Mouse (Mus musculus): ENCODE data around the gene Zcchc9. TPM values are rescaled to one million over a fixed set of nuclear protein-coding genes. Genes with fewer than 3 reads are reported as not detected.

Zcchc9 gene
- total RNA-seq (2021): 10 to 100 TPM; 15.3 to 15.9 TPM

DNA sequence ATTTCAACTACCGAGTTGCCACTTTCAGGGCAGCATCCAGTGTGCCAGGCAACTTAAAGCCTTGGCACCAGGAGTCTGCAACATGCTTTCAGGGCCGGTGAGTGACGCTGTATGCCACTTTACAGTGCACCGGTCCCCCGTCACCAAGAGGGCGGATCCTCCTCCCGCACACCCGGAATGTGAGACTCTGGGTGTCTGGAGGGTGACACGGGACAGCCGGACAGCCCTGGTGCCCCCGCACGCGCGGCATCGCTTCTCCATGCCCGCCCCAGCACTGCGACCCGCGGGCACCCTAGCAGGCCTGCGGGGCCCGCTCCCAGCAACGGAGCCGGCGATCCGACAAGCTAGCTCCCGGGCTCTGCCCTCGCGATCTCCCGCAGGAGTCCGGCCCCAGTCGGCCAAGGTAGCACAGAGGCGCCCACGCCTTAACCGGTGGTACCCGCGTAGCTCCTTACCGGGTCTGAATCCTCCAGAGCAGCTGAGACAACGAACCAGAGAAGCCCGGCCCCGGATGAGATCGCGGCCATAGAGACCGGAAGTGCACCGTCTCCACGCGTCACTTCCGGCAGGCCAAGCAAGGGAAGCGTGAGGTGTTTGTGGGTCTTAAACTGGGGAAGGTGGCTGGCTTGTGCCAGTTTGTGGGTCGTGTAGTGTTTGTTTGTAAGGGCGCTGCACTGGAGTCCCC is at the start of gene Zcchc9:
Gene Zcchc9 (minus strand): TSS at position 551 of the 685 bp plus-strand sequence.
- intact Hi-C loops (cut with DNase I): loop anchor here (5.0 kb wide), 1 partner anchor 530 kb away; no protein-coding TSS in a partner anchor
- DNase-seq (ENCODE audit: extremely low spot score in 1 of 2, low spot score in 2 of 2): peak; percentile 91 to 92

DNA sequence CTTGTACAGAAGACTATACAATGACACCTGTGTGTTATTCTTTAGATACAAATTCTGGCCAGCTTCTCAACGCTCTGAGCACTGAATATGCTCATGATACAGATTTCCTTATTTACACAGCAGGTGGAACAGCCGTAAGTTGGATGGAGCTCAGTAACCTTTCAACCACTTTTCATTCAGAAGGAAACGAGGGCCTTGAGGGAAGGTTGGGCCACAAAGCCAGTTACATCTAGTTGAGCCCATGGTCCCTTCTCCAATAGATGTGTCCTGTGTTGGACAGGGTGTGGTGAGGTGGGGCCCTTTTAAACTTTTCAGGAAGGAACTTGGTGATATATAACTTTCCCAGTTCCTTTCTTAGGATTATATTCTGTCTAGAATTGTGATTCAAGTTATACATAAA is 46.9 kb upstream of the Zcchc9 start:
- DNase-seq (ENCODE audit: extremely low spot score in 1 of 2, low spot score in 2 of 2): no peak
- intact Hi-C loops (cut with DNase I): no loop called here

DNA sequence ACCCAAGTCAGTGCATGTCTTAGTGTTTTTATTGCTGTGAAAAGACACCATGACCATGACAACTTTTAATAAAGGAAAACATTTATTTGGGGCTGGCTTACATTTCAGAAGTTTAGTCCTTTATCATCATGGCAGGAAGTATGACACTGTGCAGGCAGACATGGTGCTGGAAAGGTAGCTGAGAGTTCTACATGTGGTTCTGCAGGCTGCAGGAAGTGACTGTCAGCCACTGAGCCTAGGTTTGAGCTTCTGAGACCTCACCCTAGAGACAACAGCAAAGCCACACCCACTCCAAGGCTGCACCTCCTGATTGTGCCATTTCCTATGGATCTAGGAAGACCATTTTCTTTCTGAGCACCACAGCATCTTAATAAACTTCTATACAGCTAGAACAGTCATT is 20.4 kb upstream of the Zcchc9 start:
- no peak for DNase-seq (ENCODE audit: extremely low spot score in 1 of 2, low spot score in 2 of 2)
- intact Hi-C loops (cut with DNase I): loop anchor here (5.0 kb wide), 1 partner anchor 34 kb away; no protein-coding TSS in a partner anchor

DNA sequence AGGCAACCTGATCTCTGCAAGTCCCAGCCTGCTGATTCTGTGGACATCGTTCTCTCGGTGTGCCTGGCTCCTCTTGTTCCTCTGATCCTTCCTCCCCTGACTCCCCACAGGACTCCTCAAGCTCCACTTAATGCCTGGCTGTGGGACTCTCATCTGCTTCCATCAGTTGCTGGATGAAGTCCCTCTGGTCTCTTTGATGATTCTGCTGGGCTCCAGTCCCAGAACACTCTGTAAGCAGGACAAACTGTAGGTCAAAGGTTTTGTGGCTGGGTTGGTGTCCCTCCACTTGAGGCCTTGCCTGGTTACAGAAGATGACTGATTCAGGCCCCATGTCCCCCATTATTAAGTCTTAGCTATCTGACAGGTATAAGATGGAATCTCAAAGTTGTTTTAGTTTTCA is 18.6 kb upstream of the Zcchc9 start:
- intact Hi-C loops (cut with DNase I): loop anchor here (5.0 kb wide), 1 partner anchor 36 kb away; no protein-coding TSS in a partner anchor
- no peak for DNase-seq (ENCODE audit: extremely low spot score in 1 of 2, low spot score in 2 of 2)

DNA sequence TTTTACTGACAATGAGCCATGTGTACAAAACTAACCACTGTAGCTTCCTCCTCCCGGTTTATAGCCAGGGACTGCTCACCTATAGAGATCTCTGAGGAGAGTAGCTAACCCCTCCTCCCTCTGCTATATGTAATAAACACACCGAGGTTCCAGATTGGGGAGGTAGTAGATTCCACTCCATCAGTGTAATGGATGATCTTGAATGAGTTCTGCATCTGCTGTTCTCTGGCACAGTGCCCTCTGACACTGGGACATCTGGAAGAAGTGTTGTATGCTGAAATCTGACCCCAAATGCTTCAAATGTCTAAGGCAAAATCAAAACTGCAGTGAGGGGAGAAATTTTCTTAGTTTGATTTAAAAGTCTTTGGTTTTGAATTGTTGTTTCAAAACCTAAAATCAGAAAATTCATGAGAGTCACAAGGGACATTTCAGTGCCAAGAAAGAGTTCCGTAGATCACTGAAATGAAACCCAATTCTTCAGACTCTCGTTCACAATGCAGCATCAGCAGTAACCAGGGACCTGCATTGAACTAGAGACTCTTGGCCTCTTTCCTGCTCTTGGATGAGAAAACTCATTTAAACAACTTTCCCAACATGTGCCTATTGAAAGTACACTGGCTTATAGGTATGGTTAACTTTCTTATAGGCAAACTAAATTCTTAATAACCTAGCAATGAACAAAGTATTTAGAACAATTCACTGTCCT is 17.5 kb upstream of the Zcchc9 start:
- peak in 1 of 2 experiments; percentile 41 for DNase-seq (ENCODE audit: extremely low spot score in 1 of 2, low spot score in 2 of 2)
- intact Hi-C loops (cut with DNase I): loop anchor here (5.0 kb wide), 1 partner anchor 37 kb away; no protein-coding TSS in a partner anchor

DNA sequence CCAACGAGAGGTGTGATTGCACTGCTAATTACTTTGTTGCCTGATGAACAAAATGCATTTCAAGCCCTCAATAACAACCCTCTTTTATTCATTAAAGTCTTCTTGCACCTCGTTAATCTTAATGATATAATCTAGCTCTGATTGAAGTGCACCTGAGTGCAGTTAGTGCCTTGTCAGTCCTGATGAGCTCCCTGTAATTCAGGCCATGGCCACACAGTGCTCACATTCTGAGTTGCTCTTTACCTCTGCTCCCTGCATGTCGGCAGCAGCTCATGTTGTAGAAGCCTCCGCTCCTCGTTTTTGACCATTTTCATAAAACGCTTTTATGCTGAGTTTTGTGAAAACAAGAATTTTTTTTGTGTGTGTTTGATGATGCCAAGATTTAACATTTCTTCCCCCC is 16.2 kb upstream of the Zcchc9 start:
- intact Hi-C loops (cut with DNase I): no loop called here

DNA sequence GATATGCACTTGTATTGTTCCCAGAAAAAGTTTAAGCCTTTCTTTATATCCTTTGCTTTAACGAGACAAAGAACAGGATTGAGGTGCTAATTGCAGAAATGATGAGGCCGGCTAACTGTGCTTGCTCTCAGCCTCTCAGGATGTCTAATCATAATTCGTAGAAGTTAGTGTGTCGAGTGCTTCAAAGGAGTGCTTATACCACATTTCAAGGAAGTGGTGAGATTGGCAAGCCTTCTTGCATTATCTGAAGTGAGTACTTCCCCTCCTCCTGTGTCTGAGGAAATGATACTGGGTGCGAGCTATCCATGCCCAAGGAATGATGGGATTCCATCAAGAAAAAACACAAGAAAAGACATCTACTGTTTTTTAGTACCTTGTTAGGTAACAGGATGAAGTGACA is 7.2 kb upstream of the Zcchc9 start:
- intact Hi-C loops (cut with DNase I): no loop called here
- DNase-seq (ENCODE audit: extremely low spot score in 1 of 2, low spot score in 2 of 2): no peak

More for the DNA sequence above, 16.2 kb upstream of the Zcchc9 start:
- DNase-seq (ENCODE audit: extremely low spot score in 1 of 2, low spot score in 2 of 2): no peak

DNA sequence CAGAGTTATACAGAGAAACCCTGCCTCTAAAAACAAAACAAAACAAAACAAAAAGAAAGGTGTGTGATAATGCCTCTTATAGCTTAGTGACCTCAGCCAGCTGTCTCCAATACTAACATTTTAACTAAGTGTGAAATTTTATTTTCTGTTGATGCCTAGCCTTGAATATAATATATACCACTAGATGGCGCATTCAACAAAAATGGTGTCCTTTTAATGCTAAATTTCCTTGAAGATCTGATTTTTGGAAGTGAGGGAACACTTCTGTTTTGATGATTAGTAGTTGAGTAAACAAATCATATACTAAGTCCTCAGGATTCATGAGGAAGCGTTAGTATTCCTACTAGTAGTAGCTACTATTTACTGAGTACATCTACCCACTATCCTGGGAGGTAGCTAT is 2.0 kb upstream of the Zcchc9 start:
- intact Hi-C loops (cut with DNase I): loop anchor here (5.0 kb wide), 1 partner anchor 528 kb away; no protein-coding TSS in a partner anchor

DNA sequence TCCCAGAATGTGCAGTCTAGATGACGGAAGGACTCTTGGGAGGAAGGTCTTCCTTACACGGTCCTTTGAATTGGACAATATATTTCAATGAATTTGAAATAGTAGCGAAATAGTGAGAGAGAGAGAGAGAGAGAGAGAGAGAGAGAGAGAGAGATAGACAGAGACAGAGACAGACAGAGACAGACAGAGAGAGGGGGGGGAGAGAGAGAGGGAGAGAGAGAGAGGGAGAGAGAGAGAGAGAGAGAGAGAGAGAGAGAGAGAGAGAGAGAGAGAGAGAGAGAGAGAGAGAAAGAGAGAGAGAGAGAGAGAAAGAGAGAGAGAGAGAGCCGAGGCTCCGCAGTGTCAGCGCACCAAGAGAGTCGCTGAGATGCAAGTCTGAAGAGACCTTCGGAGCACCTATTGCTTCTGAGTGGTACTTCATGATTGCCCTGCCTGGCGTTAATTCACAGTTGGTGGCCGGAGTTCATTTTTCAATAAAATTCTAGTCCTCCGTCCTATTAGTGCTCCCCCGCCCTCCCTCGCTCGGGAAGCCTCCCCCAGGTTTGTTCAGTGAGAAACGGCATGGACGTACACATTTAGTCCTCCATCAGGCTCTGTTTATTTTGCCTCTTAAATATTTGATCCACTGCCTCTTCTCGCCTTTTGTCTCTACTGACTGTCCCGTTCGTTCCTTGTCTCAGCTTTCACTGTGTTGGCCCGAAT is 520 bp upstream of the Zcchc9 start:
- intact Hi-C loops (cut with DNase I): loop anchor here (5.0 kb wide), 1 partner anchor 529 kb away; no protein-coding TSS in a partner anchor
- DNase-seq (ENCODE audit: extremely low spot score in 1 of 2, low spot score in 2 of 2): no peak

More for the DNA sequence above, 2.0 kb upstream of the Zcchc9 start:
- no peak for DNase-seq (ENCODE audit: extremely low spot score in 1 of 2, low spot score in 2 of 2)

DNA sequence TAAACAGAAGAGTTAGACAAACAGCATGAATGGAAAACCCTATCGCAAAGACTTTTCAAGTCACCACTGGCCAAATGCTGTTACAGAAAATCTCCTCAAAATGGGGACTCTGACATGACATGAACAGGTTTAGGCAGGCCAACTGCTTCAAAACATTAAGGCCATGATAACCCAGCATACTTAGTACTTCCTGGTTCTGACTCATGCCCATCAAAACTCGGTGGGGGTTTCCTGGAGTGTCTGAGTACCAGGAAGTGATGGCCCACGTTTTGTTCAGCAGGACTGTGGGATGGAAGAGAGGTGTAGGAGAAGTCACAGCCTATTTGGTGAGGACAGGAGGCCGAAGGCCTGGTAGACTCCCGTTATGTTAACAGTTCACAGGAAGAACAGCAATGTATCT is 5.8 kb downstream of the Zcchc9 start:
- no peak for DNase-seq (ENCODE audit: extremely low spot score in 1 of 2, low spot score in 2 of 2)
- intact Hi-C loops (cut with DNase I): no loop called here

DNA sequence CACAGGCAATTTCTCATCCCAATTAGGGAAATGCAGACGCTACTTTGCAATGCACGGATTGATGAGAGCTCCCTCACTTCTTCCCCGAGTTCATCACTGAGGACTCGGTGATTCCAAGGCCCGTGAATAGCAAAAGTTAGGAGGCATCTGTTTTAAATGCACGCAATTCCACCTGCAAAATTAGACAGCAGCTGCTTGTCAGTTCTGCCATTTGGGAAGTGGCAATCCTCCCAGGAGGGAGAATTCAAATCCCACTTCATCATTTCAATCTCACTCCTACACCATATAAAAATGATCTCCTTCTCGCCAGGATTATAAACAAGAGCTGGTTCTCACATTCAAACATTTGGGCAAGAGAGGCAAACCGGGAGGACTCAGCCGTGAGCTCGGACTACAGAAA is 10.1 kb downstream of the Zcchc9 start:
- intact Hi-C loops (cut with DNase I): no loop called here
- DNase-seq (ENCODE audit: extremely low spot score in 1 of 2, low spot score in 2 of 2): no peak

DNA sequence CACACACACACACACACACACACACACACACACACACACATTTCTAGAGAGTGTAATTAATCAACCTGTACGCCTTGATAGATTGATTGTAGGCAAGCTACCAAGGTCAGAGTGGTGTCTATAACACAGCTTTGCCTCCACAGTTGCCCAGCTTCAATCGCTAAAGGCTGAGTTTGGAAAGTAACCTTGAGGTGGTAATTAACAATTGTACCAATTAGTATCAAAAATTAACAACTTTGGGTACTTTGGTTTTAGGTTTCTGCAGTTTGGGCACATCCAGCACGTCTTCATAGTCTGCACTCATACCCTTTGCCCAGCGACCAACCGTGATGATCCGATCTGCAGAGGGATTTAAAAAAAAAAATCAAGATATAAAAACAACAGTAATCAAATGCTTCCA is 10.6 kb downstream of the Zcchc9 start:
- DNase-seq (ENCODE audit: extremely low spot score in 1 of 2, low spot score in 2 of 2): no peak
- intact Hi-C loops (cut with DNase I): no loop called here

DNA sequence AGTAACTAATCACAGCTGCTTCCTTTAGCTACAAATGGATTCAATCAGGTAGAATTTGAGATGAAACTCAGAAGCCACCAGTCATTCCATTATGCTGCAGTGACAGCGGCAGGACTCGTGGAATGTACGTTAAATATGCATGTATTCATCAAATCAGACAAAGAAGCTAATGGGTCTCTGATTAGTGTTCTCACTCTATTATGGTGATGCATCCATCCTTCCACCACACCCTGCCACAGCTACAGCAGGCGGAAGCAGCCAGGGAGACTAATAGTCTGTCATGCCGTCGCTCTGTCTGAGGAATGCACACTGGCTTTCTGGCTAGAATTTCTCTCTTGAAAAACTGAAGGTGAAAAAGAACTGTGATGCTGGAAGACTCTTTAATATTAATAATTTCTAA is 11.5 kb downstream of the Zcchc9 start:
- intact Hi-C loops (cut with DNase I): no loop called here

DNA sequence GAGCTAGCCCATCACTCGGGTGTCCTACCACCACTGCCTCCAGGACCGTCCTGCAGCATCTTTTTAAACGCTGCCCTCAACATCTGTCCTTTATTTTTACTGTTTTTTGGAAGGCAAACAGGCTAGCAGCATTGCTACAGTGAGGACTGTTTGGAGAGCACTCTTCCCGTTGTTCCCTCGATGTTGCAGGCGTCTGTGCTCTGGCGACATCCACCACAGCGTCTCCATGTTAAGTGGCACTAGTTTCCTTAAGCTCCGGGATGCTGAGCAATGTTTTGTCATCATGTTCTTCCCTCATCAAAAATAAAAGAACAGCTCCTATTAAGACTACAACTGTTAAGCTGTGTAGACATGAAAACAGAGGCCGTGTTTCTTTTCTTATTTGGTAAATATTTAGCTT is 11.9 kb downstream of the Zcchc9 start:
- no peak for DNase-seq (ENCODE audit: extremely low spot score in 1 of 2, low spot score in 2 of 2)
- intact Hi-C loops (cut with DNase I): no loop called here

More for the DNA sequence above, 11.5 kb downstream of the Zcchc9 start:
- no peak for DNase-seq (ENCODE audit: extremely low spot score in 1 of 2, low spot score in 2 of 2)

DNA sequence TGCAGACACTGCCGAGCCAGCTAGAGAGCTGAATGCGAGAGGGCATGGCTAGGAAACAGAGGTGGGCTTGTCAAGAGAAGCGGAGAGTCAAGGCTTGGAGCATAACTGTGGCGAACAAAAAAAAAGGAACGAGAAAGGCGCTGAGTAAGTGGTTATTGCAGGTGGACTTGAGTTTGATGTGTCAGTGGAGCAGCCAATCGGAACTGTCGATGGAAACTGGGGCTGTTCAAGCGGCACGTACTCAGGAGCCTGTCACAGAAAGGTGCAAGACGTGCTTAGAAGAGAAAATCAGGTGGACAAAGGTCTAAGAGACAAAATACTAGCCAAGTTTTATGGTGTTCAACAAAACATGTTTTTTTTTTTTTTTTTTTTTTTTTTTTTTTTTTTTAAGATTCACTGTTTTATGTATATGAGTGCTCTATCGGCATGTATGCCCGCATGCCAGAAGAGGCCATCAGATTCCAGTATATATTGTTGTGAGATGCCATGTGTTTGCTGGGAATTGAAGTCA is 12.5 kb downstream of the Zcchc9 start:
- intact Hi-C loops (cut with DNase I): no loop called here
- DNase-seq (ENCODE audit: extremely low spot score in 1 of 2, low spot score in 2 of 2): no peak

DNA sequence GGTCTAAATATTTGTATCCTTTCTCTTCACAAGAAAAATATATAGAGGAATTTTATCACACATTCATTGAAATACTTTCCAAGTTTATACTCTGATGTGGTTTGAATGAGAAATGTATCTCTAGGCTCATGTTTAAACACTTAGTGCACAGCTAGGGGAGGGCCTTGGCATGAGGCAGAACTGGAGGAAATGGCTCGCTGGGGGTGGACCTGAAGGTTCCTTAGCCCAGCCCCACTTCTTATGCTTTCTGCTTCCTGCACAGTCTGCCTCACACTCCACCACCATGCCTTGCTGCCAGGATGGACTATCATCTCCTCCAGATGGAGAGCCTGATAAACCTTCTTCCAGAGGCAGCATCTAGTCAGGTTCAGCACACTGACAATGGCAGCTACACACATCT is 15.5 kb downstream of the Zcchc9 start:
- intact Hi-C loops (cut with DNase I): no loop called here
- DNase-seq (ENCODE audit: extremely low spot score in 1 of 2, low spot score in 2 of 2): no peak

DNA sequence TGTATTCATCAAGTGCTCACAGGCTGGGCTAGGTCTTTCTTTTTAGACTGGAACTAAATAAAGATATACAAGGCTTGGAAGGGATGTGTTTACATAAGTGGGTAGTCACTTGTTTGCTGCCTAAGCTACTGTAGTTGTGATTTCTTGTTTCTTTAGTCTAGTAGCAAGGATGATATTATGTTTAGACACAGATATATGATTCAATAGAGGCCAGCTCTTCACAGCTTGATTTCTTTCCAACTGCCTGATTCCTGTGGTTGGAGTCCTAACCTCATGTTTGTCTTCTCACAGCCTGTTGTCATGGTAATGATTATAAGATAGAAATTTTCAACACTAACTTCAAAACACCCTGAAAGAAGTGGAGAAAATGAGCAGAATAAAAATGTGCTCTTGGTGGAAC is 27.6 kb downstream of the Zcchc9 start:
- no peak for DNase-seq (ENCODE audit: extremely low spot score in 1 of 2, low spot score in 2 of 2)

DNA sequence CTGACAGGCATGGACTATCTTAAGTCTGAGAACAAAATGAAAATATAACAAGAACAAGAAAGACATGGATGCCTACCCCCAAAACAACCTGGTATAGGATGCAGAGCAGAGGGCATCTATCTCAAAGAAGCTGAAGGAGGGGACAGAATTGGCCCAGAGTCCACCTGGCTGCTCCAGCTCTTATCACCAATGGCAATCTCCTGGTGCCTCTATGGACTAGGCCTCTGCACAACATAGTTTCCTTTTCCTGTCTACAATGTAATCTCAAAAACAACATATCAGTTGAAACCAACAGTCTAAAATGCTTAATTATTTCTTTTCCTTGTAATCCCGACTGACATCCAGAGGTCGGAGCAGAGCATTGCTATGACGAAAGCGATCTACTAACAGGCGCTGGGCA is 29.4 kb downstream of the Zcchc9 start:
- intact Hi-C loops (cut with DNase I): no loop called here
- DNase-seq (ENCODE audit: extremely low spot score in 1 of 2, low spot score in 2 of 2): no peak

More for the DNA sequence above, 27.6 kb downstream of the Zcchc9 start:
- intact Hi-C loops (cut with DNase I): loop anchor here (10.0 kb wide), 1 partner anchor 55 kb away; no protein-coding TSS in a partner anchor
